Mouse (Mus musculus) C2C12 (cell line): Measurements from ENCODE around the gene Hoxb3.

Experiments
- CEBPB ChIP-seq: IDR thresholded peaks from one replicate; pipeline ENCODE4 v1.6.1; 2011; ENCODE audit warnings: low read depth, mild to moderate bottlenecking, control low read depth, moderate library complexity
- CTCF ChIP-seq: IDR thresholded peaks from one replicate; pipeline ENCODE4 v1.5.1; 2011; ENCODE audit not compliant: control insufficient read depth, insufficient read depth, insufficient read length
- MAX ChIP-seq: IDR thresholded peaks from one replicate; pipeline ENCODE4 v1.6.1; 2011; ENCODE audit warnings: mild to moderate bottlenecking, control low read depth
- MYOD1 ChIP-seq: IDR thresholded peaks from one replicate; pipeline ENCODE4 v1.6.1; 2011; ENCODE audit warnings: low read depth; ENCODE audit not compliant: control insufficient read depth, insufficient read length
- USF1 ChIP-seq: IDR thresholded peaks from one replicate; pipeline ENCODE4 v1.6.1; 2011; ENCODE audit warnings: low read depth, mild to moderate bottlenecking, control low read depth, moderate library complexity

DNA sequence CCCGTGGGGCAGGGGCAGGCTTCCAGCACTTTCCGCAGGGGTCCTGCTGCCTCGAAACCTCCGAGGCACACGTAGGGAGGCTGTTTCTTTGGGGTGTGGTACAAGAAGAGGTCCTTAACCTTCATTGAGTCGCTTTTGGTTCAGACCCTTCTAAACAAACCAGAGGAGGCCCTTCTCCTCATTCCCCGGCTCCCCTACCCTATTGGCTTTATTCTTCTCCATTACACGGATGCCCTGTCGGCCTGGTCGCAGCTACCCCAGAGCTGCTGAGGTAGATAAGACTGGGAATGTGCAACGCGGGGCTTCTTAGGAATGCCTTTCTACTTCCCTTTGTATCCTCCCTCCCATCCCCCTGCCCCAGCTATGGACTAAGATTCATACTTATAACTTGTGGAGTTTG, 3.6 kb downstream of the Hoxb3 start:
- TF ChIP-seq CTCF (no peak), CEBPB (no peak), MYOD1 (no peak), MAX (no peak), USF1 (no peak)
